8 mouse cellular contexts compared by ENCODE assay signal in genomic region chrX:12587958-12588355, GRCm38 (mm10). TPM values are rescaled to one million over a fixed set of nuclear protein-coding genes. Genes with fewer than 3 reads are reported as not detected.
A peak's percentile ranks its signal among the peaks of the same experiment; 100 is the strongest.
DNase-seq lines count a peak whose midpoint lies in the region; ATAC-seq and TF ChIP-seq lines count a peak whose summit lies in the region.

No protein-coding gene starts in this region.

- H3K27ac ChIP-seq in cerebellum, adult 2 months (ENCODE audit: insufficient read depth, low read length) = 0 out of 2 replicates have a peak overlapping the region, but pooled peaks have one; percentile 2
- peak overlapping the region; percentile 91 for H3K27ac ChIP-seq in testis, adult 2 months (ENCODE audit: control insufficient read depth, insufficient read depth, low read depth, low read length)
- H3K27ac ChIP-seq in limb, embryonic 11.5 days (replicated peaks; ENCODE audit: low read depth, low read length) = no peak overlapping the region
- peak overlapping the region; percentile 91 for H3K27ac ChIP-seq in neural tube, embryonic 15.5 days (replicated peaks)

- 1% methylated on average over 16 of the region's 18 CpGs for WGBS in cerebellum, adult 2 months
- 25% methylated on average over 17 of the region's 18 CpGs for WGBS in limb, embryonic 11.5 days
- WGBS in neural tube, embryonic 15.5 days = 38% methylated on average over 11 of the region's 18 CpGs

- peak overlapping the region; percentile 41 for H3K4me2 ChIP-seq in limb, embryonic 11.5 days (ENCODE audit: low read depth, severe bottlenecking)
- peak overlapping the region; percentile 51 for H3K4me2 ChIP-seq in neural tube, embryonic 15.5 days

- H3K9ac ChIP-seq in limb, embryonic 11.5 days (ENCODE audit: low read length) = peak overlapping the region; percentile 67
- H3K9ac ChIP-seq in neural tube, embryonic 15.5 days (replicated peaks) = peak overlapping the region; percentile 67

- H3K36me3 ChIP-seq in testis, adult 2 months (ENCODE audit: control insufficient read depth, insufficient read depth, low read length) = no peaks in the 10 kb centered on the region
- H3K36me3 ChIP-seq in limb, embryonic 11.5 days (ENCODE audit: control insufficient read depth, insufficient read depth, low read length) = no peaks in the 10 kb centered on the region
- no peaks in the 10 kb centered on the region for H3K36me3 ChIP-seq in neural tube, embryonic 15.5 days

- no peak for TF ChIP-seq CTCF in cerebellum, adult 2 months (IDR thresholded peaks at IDR 0.05; ENCODE audit: borderline replicate concordance, insufficient read depth, low read depth, low read length)
- no peak for TF ChIP-seq CTCF in testis, adult 2 months (IDR thresholded peaks at IDR 0.05; ENCODE audit: control insufficient read depth, insufficient read depth, insufficient replicate concordance, low read depth, low read length)

- peak overlapping the region; percentile 61 for H3K4me3 ChIP-seq in cerebellum, adult 2 months (replicated peaks; ENCODE audit: insufficient read depth, low read depth, low read length)
- peak overlapping the region; percentile 95 for H3K4me3 ChIP-seq in testis, adult 2 months (ENCODE audit: control insufficient read depth, low read depth, low read length)
- H3K4me3 ChIP-seq in limb, embryonic 11.5 days (ENCODE audit: low read depth, low read length) = peak overlapping the region; percentile 63
- H3K4me3 ChIP-seq in neural tube, embryonic 15.5 days (replicated peaks) = peak overlapping the region; percentile 64

- TF ChIP-seq POLR2A in cerebellum, adult 2 months (IDR thresholded peaks at IDR 0.05; ENCODE audit: borderline replicate concordance, insufficient read depth, low read length) = no peak
- no peak for TF ChIP-seq POLR2A in testis, adult 2 months (IDR thresholded peaks at IDR 0.05; ENCODE audit: control insufficient read depth, low read depth, low read length)

- DNase-seq in cerebellum, adult 2 months = no peak
- no peak for DNase-seq in cerebellum, postnatal 36 days
- DNase-seq in testis, postnatal 10 days (ENCODE audit: low spot score) = no peak
- no peak for DNase-seq in limb, embryonic 11.5 days (ENCODE audit: low spot score)
- no peak for DNase-seq in adrenal gland, postnatal 10 days
- no peak for DNase-seq in ovary, postnatal 10 days (ENCODE audit: low spot score)

- no peaks in the 10 kb centered on the region for H3K27me3 ChIP-seq in cerebellum, adult 2 months (ENCODE audit: control insufficient read depth, insufficient read depth, low read length)
- no peaks in the 10 kb centered on the region for H3K27me3 ChIP-seq in testis, adult 2 months (ENCODE audit: control insufficient read depth, insufficient read depth, low read length)
- no peaks in the 10 kb centered on the region for H3K27me3 ChIP-seq in limb, embryonic 11.5 days (ENCODE audit: control insufficient read depth, insufficient read depth, low read length)
- H3K27me3 ChIP-seq in neural tube, embryonic 15.5 days (replicated peaks) = no peaks in the 10 kb centered on the region

- peaks cover 6% of the 10 kb centered on the region; the same call in 1 of the 2 replicates for H3K4me1 ChIP-seq in cerebellum, adult 2 months (ENCODE audit: control insufficient read depth, insufficient read depth, low read length)
- no peaks in the 10 kb centered on the region; the same call in 1 of the 2 replicates for H3K4me1 ChIP-seq in testis, adult 2 months (ENCODE audit: control insufficient read depth, insufficient read depth, low read length)
- no peaks in the 10 kb centered on the region for H3K4me1 ChIP-seq in limb, embryonic 11.5 days (ENCODE audit: control insufficient read depth, insufficient read depth, low read length)
- peaks cover 21% of the 10 kb centered on the region for H3K4me1 ChIP-seq in neural tube, embryonic 15.5 days

- no peaks in the 10 kb centered on the region for H3K9me3 ChIP-seq in limb, embryonic 11.5 days (ENCODE audit: control insufficient read depth, low read length)
- H3K9me3 ChIP-seq in neural tube, embryonic 15.5 days (replicated peaks) = no peaks in the 10 kb centered on the region

- peak; percentile 54 for ATAC-seq in limb, embryonic 11.5 days (ENCODE audit: insufficient number of reproducible peaks, low FRiP score, low TSS enrichment, low read depth)
- ATAC-seq in neural tube, embryonic 15.5 days (ENCODE audit: low FRiP score) = peak; percentile 71

RNA-seq across cellular contexts. Expression of gene Atp6ap2, which starts 0.4 kb away (rescaled TPM):
- 149 and 151 TPM in 2 replicates for polyA plus RNA-seq in cerebellum, adult 2 months (2012; rRNA removed)
- 4.7 and 7.1 TPM in 2 replicates for polyA plus RNA-seq in testis, adult 2 months (2012; rRNA removed)
- polyA plus RNA-seq in limb, embryonic 11.5 days (2014; fragmentation: Nextera tagmentation; extraction: Ambion mirVana) = 54.5 and 57.4 TPM in 2 replicates
- polyA plus RNA-seq in neural tube, embryonic 15.5 days (2015; fragmentation: Nextera tagmentation; extraction: Ambion mirVana) = 212 and 226 TPM in 2 replicates
- 10 to 100 TPM; 44.0 to 45.2 TPM for total RNA-seq in adrenal gland, postnatal 10 days (2021)
